Mouse (Mus musculus): Measurements from ENCODE around the gene Hoxb5. TPM values are rescaled to one million over a fixed set of nuclear protein-coding genes. Genes with fewer than 3 reads are reported as not detected.

Hoxb5 gene
- total RNA-seq, 2 experiments from 2014 or later = not detected

GRCm38 (mm10) chr11:96300354-96301063, 2.6 kb upstream of the Hoxb5 start:
- intact Hi-C loops (cut with DNase I) = no loop called here
- Histone ChIP-seq H3K27ac (no peak overlapping the region), H3K4me3 (no peak overlapping the region)
- DNase-seq (ENCODE audit: extremely low spot score in 1 of 2, low spot score in 2 of 2) = no peak
- TF ChIP-seq CTCF (IDR thresholded peaks at IDR 0.05) = no peak

GRCm38 (mm10) chr11:96301064-96301431, 2.1 kb upstream of the Hoxb5 start:
- TF ChIP-seq CTCF (IDR thresholded peaks at IDR 0.05) = no peak
- Histone ChIP-seq H3K4me3 (no peak overlapping the region), H3K27ac (no peak overlapping the region)
- intact Hi-C loops (cut with DNase I) = no loop called here
- no peak for DNase-seq (ENCODE audit: extremely low spot score in 1 of 2, low spot score in 2 of 2)

- peak in 1 of 2 experiments; percentile 55 for DNase-seq (ENCODE audit: extremely low spot score in 1 of 2, low spot score in 2 of 2)
- H3K4me3 ChIP-seq = no peak overlapping the region
- no peak overlapping the region for H3K27ac ChIP-seq
- intact Hi-C loops (cut with DNase I) = no loop called here
- no peak for TF ChIP-seq CTCF (IDR thresholded peaks at IDR 0.05)
Measured at GRCm38 (mm10) chr11:96301837-96302236, 1.3 kb upstream of the Hoxb5 start.

- intact Hi-C loops (cut with DNase I) = no loop called here
- DNase-seq (ENCODE audit: extremely low spot score in 1 of 2, low spot score in 2 of 2) = no peak
- TF ChIP-seq CTCF (IDR thresholded peaks at IDR 0.05) = no peak
- Histone ChIP-seq H3K27ac (no peak overlapping the region), H3K4me3 (no peak overlapping the region)
Measured at GRCm38 (mm10) chr11:96302381-96303150, 570 bp upstream of the Hoxb5 start.

- intact Hi-C loops (cut with DNase I) = no loop called here
- DNase-seq (ENCODE audit: extremely low spot score in 1 of 2, low spot score in 2 of 2) = no peak
- H3K27ac ChIP-seq = no peak overlapping the region
- H3K4me3 ChIP-seq = no peak overlapping the region
- no peak for TF ChIP-seq CTCF (IDR thresholded peaks at IDR 0.05)
Measured at GRCm38 (mm10) chr11:96304381-96305195, 1.5 kb downstream of the Hoxb5 start.

GRCm38 (mm10) chr11:96305505-96306182, 2.5 kb downstream of the Hoxb5 start:
- intact Hi-C loops (cut with DNase I) = no loop called here
- H3K27ac ChIP-seq = no peak overlapping the region

GRCm38 (mm10) chr11:96306183-96306907, 3.2 kb downstream of the Hoxb5 start:
- Histone ChIP-seq H3K4me3 (no peak overlapping the region), H3K27ac (no peak overlapping the region)
- intact Hi-C loops (cut with DNase I) = no loop called here
- DNase-seq (ENCODE audit: extremely low spot score in 1 of 2, low spot score in 2 of 2) = no peak
- no peak for TF ChIP-seq CTCF (IDR thresholded peaks at IDR 0.05)

More at GRCm38 (mm10) chr11:96305505-96306182, 2.5 kb downstream of the Hoxb5 start:
- no peak for TF ChIP-seq CTCF (IDR thresholded peaks at IDR 0.05)
- no peak for DNase-seq (ENCODE audit: extremely low spot score in 1 of 2, low spot score in 2 of 2)
- H3K4me3 ChIP-seq = no peak overlapping the region

GRCm38 (mm10) chr11:96306908-96307269, 3.8 kb downstream of the Hoxb5 start:
- H3K4me3 ChIP-seq = no peak overlapping the region
- DNase-seq (ENCODE audit: extremely low spot score in 1 of 2, low spot score in 2 of 2) = no peak
- no peak for TF ChIP-seq CTCF (IDR thresholded peaks at IDR 0.05)
- intact Hi-C loops (cut with DNase I) = no loop called here
- no peak overlapping the region for H3K27ac ChIP-seq

- TF ChIP-seq CTCF (IDR thresholded peaks at IDR 0.05) = no peak
- DNase-seq (ENCODE audit: extremely low spot score in 1 of 2, low spot score in 2 of 2) = no peak
- Histone ChIP-seq H3K4me3 (no peak overlapping the region), H3K27ac (no peak overlapping the region)
- intact Hi-C loops (cut with DNase I) = no loop called here
Measured at GRCm38 (mm10) chr11:96308763-96309162, 5.6 kb downstream of the Hoxb5 start.

- intact Hi-C loops (cut with DNase I) = no loop called here
- Histone ChIP-seq H3K4me3 (no peak overlapping the region), H3K27ac (no peak overlapping the region)
- DNase-seq (ENCODE audit: extremely low spot score in 1 of 2, low spot score in 2 of 2) = no peak
- TF ChIP-seq CTCF (IDR thresholded peaks at IDR 0.05) = no peak
Measured at GRCm38 (mm10) chr11:96309288-96309687, 6.2 kb downstream of the Hoxb5 start.

Data from left cerebral cortex, adult 2 months (tissue).